Mouse (Mus musculus) adrenal gland, postnatal 36 days (tissue): ENCODE measurements around the gene Sorbs2. TPM values are rescaled to one million over a fixed set of nuclear protein-coding genes. Genes with fewer than 3 reads are reported as not detected.

Experiments used
- DNase-seq, 2 experiments: peaks; one replicate each; pipeline ENCODE4 v3.0.0; 2021; ENCODE audit warnings: mixed read lengths in 1 of 2
- long read RNA-seq, 2 experiments: library from polyadenylated mRNA; stranded (forward); transcript quantifications; one replicate each; pipeline ENCODE4 v2.0.0; 2021; ENCODE audit warnings: borderline sequencing depth in 2 of 2
- total RNA-seq, 2 experiments: library from RNA; stranded (reverse); gene quantifications; 2 replicates each; pipeline ENCODE4 v1.2.3; 2021

The Sorbs2 gene
- 100 to 1,000 TPM; 117 to 150 TPM for total RNA-seq
- long read RNA-seq, experiment 1, partial matches to known transcripts: 7 of 14 reads
- long read RNA-seq, experiment 1, other reads (novel, unspliced or antisense): 7 of 14 reads
- long read RNA-seq, experiment 2, partial matches to known transcripts: 1 of 6 reads
- long read RNA-seq, experiment 2, other reads (novel, unspliced or antisense): 5 of 6 reads

- DNase-seq: peak in 1 of 2 experiments; percentile 8
Measured at GRCm38 (mm10) chr8:45507634-45508321, at the start of gene Sorbs2. Gene Sorbs2 (plus strand): TSS chr8:45507788.

GRCm38 (mm10) chr8:45457874-45458273 lies 49.7 kb upstream of the Sorbs2 start:
- DNase-seq: no peak

DNA sequence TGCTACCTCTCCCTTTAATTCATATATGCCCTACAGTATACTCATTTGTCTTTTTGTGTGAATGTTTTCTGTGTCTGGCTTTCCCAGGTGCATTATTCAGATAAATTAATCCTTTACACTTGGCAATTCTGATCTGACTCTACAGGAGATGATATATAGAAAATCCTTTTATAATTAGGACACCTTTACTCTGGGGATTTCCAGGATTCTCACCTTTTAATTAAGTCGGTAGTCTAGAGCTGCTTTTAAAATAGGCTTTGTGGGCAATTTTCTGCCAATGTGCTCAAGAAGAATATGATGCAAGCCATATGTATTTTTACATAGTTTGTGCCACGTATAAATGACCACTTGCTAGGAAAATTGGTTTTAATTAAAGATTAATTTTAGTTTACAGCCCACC lies 38.6 kb upstream of the Sorbs2 start:
- no peak for DNase-seq

- peak; percentile 75 to 79 for DNase-seq
Measured at GRCm38 (mm10) chr8:45469507-45470178, 37.9 kb upstream of the Sorbs2 start.

DNA sequence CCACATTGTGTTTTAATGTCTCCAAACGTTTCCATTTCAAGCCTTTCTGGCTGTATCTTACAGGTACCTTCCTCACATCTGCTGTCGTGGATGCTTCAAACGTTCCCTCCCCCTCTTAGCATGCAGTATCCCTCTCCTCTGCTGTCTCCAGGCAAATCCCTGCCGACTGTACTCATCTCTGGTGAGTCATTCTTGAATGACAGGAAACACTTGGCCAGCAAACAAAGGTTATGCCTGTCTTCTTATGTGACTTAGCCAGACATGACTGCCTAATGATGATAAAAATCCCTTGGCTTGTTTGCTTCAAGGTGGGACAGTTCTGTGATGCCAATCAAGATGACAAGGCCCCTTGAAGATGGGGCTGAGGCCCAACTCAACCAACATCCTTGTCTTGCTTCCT lies 26.7 kb upstream of the Sorbs2 start:
- peak; percentile 48 to 54 for DNase-seq

DNA sequence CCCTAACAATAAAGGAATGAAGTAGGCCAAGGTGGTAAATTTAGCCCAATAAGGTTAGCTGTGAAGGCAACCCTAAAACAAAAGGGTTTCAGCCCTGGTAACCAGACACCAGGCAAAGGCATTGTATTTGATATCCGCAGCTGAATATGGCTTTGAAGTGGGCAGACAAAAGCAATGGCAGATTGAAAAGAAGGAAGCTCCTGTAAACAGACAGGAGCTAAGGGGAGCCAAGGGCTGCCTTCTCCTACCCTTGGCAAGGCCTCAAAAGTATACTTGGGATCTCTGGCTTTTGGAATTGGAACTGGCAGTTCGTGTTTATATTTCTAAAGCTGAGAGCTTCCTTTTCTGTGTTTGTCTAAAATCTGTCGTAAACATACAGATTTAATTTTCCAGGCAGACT lies 21.3 kb upstream of the Sorbs2 start:
- DNase-seq: no peak

GRCm38 (mm10) chr8:45503971-45504370 lies 3.6 kb upstream of the Sorbs2 start:
- DNase-seq: peak; percentile 51 to 61

DNA sequence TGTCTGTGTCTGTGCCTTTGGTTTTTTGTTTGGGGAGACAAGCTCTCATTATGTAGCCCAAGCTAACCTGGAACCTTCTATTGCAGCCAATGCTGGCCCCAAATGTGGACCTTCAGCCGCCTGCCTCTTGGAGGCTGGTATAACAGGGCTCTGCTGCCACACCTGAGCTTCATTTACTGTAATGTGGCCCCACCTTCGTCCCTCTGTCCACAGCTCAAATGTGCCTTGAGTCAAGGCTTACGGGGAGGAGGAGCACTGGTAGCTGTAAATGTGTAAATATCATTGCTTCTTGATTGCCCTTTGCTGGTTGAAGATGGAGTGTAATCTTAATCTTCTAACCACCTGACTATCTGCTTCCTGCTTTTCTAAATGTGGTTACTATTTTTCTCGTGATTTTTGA lies 1.2 kb upstream of the Sorbs2 start:
- no peak for DNase-seq

DNA sequence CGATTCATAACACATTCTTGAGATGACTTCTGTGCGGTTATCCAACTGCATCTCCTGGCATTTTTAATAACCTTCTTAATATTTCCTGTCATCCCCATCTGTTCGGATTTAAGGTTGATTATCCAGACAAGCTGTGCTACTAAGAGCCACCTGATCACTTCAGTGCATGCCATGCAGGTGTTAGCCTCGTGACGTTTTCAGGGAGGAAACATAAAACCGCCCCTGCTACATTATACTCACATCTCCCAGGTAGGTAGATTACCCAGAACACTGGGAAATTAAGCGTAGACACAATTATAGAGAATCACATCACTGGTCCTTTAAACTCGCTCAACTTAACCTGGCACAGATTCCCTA lies 333 bp upstream of the Sorbs2 start:
- DNase-seq: no peak

GRCm38 (mm10) chr8:45508521-45509104 lies 1.0 kb downstream of the Sorbs2 start:
- no peak for DNase-seq

- no peak for DNase-seq
Measured at GRCm38 (mm10) chr8:45512369-45512768, 4.8 kb downstream of the Sorbs2 start.

GRCm38 (mm10) chr8:45521595-45521994 lies 14.0 kb downstream of the Sorbs2 start:
- DNase-seq: no peak

GRCm38 (mm10) chr8:45527708-45528107 lies 20.1 kb downstream of the Sorbs2 start:
- no peak for DNase-seq

DNA sequence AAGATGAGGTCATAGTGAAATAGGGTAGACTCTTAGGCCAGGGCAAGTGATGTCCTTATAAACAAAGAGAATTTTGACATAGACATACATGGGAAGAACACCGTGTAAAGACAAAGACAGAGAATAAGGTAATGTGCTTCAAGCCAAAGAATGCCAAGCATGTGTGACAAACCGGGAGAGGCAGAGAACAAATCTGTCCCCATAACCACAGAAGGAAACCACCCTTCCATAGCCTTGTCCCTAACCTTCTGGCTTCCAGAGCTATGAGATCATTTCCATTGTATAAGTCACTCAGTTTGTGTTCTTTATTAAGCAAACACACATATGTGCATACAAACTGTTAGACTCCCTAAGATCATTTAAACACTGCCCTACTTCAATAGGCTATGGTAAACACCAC lies 21.3 kb downstream of the Sorbs2 start:
- no peak for DNase-seq

GRCm38 (mm10) chr8:45536578-45536977 lies 29.0 kb downstream of the Sorbs2 start:
- no peak for DNase-seq

- DNase-seq: no peak
Measured at GRCm38 (mm10) chr8:45540513-45540912, 32.9 kb downstream of the Sorbs2 start.

- no peak for DNase-seq
Measured at GRCm38 (mm10) chr8:45552175-45552574, 44.6 kb downstream of the Sorbs2 start.

GRCm38 (mm10) chr8:45554627-45555026 lies 47.0 kb downstream of the Sorbs2 start:
- peak; percentile 17 to 26 for DNase-seq

DNA sequence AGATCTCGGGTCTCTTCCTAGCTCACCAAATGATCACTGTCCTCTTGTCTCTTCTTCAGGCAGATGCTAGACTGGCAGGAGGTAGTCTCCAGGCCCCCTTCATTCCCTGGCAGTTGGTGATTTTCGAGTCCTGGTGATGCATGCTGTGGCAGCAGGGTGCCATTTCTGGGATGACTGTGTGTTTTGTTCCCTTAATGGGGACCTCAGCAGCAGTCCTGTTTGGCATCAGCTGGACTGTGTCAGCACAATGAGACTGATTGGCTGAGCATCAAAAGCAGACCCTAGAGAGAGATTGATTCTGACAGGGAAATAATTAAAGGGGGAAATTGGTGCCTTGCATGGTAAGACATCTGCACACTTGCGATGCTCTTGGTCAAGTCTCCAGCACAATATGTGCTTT lies 50.3 kb downstream of the Sorbs2 start:
- no peak for DNase-seq

DNA sequence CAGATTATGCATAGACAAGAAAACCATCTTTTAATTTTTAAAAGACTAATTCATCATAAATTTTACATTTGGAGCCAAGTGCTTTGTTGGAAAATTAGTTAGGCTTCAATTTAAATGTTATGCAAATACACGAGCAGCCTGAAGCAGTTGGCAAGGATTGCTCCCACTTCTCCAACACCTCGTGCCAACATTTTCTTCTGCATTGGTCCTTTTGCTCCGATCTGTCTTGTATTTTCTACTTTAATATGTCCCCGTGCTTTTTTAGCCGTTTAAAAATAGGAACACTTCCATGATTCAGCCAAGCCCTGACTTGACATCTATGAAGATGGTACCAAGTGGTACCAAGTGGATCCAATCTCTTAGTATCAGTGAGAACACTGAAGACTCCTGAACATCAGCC lies 50.8 kb downstream of the Sorbs2 start:
- DNase-seq: no peak

DNA sequence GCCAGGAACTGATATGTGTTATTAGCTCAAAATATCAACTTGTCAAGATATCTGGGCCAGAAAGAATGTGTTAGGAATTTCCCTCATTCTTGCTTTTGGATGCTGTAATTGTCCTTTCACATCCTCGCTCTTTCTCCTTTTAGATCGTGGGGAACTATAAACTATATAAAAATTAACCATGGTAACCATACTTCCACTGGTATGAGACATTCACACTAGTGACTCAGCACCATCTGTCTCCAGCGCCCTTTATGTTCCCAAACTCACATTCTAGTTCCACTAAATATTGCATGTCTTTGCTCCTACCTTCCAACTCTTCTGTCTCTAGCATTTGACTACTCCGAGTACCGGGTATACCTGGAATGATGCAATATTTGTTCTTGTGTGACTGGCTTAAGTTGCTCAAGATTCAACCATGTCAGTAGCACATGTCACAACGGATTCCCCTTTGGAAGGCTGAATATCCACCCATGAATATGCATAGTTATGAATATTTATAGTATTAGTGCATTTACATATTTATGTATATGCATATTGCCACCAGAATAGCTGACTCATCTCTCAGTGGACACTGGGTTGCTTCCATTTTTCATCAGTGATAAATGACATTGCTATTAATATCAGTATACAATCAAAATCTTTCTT lies 51.7 kb downstream of the Sorbs2 start:
- DNase-seq: no peak

DNA sequence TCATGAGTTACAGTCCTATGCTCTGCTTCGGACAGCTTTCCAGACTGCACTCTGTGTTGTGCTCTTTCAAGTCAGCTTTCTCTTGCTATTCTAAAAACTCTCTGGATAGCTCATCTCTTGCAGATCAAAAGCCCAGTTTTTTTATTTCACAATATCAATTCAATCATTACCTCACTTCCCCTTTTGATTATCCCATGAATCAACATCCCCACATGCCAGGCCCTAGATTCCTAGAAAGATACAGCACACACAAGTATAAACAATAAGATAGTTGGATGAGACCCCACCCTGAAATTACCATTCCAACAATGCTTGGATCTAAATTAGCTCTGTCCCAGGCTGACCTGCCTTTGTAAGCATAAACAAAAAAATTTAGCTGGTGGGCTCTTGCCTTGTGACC lies 57.6 kb downstream of the Sorbs2 start:
- no peak for DNase-seq

- DNase-seq: no peak
Measured at GRCm38 (mm10) chr8:45570117-45570516, 62.5 kb downstream of the Sorbs2 start.
